Mouse (Mus musculus) heart, embryonic 16.5 days (tissue): Measurements from ENCODE around the gene Zrsr2. TPM values are rescaled to one million over a fixed set of nuclear protein-coding genes. Genes with fewer than 3 reads are reported as not detected.

Source experiments
- ATAC-seq: fragments of 200-750 bp; cut with Nextera tagmentation; replicated peaks from 2 replicates; pipeline ENCODE4 v1.8.0; 2017; ENCODE audit warnings: moderate number of reproducible peaks; ENCODE audit not compliant: insufficient read depth, low FRiP score; ENCODE audit errors: extremely low read depth
- H3K27ac ChIP-seq: fragments of 300-500 bp; sonication (generic); 2 replicates; pipeline ENCODE4 v1.5.1; 2014; ENCODE audit warnings: mild to moderate bottlenecking, low read length, control low read depth, moderate library complexity
- H3K27me3 ChIP-seq: fragments of 300-500 bp; sonication (generic); 2 replicates; pipeline ENCODE4 v1.6.1; 2014; ENCODE audit warnings: low read length, mixed read lengths; ENCODE audit not compliant: control insufficient read depth, insufficient read depth
- H3K36me3 ChIP-seq: fragments of 300-500 bp; sonication (generic); 2 replicates; pipeline ENCODE4 v1.6.1; 2014; ENCODE audit not compliant: control insufficient read depth, insufficient read depth
- H3K4me1 ChIP-seq: fragments of 300-500 bp; sonication (generic); 2 replicates; pipeline ENCODE4 v1.6.1; 2014; ENCODE audit warnings: low read length, mixed read lengths; ENCODE audit not compliant: control insufficient read depth, insufficient read depth
- H3K4me2 ChIP-seq: fragments of 300-500 bp; sonication (generic); 2 replicates; pipeline ENCODE4 v1.6.1; 2014; ENCODE audit warnings: low read depth, mild to moderate bottlenecking, control low read depth, low read length
- H3K4me3 ChIP-seq: fragments of 300-500 bp; sonication (generic); 2 replicates; pipeline ENCODE4 v1.5.1; 2014; ENCODE audit warnings: mild to moderate bottlenecking, control low read depth, low read length
- H3K9ac ChIP-seq: fragments of 300-500 bp; sonication (generic); 2 replicates; pipeline ENCODE4 v1.6.1; 2014; ENCODE audit warnings: low read length, control low read depth
- H3K9me3 ChIP-seq: fragments of 300-500 bp; sonication (generic); replicated peaks from 2 replicates; pipeline ENCODE4 v1.6.1; 2016; ENCODE audit warnings: low read length; ENCODE audit not compliant: control insufficient read depth
- WGBS: fragments of 180-500 bp; shearing (Covaris S2); extraction: QIAGEN DNeasy Blood & Tissue Kit; methylation state at CpG from one replicate; pipeline ENCODE4 v1.1.7; 2014; 5-methylcytosine and 5-hydroxymethylcytosine counted together
- polyA plus RNA-seq: library from polyadenylated mRNA; unstranded; fragments of >200 nt; fragmentation: Nextera tagmentation; extraction: Ambion mirVana; gene quantifications from 2 replicates; pipeline ENCODE4 v1.2.1, GENCODE M21; 2015

The Zrsr2 gene
- polyA plus RNA-seq, 1 experiment from 2014 or later, result 27.2 TPM

DNA sequence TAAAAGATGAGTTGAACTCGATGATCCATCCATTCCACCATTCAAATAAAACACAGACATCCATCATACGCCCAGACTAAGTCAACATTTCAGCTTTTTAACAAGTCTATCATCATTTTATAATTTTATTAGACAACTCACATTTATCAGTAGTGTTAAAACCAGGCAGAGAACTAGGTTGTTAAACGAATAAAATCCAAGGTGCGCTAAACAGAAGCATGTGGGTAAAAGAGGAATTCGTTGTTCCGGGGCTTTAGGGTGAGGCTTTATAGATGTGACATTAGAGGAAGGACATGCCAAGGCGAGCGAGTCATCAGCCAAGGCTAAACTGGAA lies 50.5 kb downstream of the Zrsr2 start:
- H3K9me3 ChIP-seq, result no peaks in the 10 kb centered on the region
- H3K27me3 ChIP-seq, result no peaks in the 10 kb centered on the region
- peak overlapping the region; percentile 77 for H3K9ac ChIP-seq
- peak overlapping the region; percentile 86 for H3K27ac ChIP-seq
- peak overlapping the region; percentile 69 for H3K4me2 ChIP-seq
- ATAC-seq, result no peak
- H3K36me3 ChIP-seq, result no peaks in the 10 kb centered on the region
- no peaks in the 10 kb centered on the region for H3K4me1 ChIP-seq
- H3K4me3 ChIP-seq, result peak overlapping the region; percentile 69
- WGBS, result 22% methylated on average over 8 of the region's 8 CpGs

DNA sequence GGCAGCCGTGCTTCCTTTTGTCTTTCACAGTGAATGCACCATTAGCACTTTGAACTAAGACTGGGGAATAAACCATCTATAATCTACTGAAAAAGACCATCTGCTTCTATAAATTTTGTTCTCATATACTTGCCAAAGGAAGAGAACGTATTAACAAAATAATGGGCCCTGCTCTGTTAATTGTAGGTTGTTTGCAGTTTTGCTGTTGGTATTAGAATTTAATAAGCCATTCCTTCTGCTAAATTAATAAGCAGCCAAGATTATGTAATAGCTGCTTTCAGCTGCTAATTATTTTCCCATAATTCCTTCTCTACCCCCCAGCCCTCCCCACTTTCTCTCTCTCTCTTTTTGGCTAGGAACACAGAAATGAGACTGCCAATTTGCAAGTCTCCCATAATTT lies 51.6 kb downstream of the Zrsr2 start:
- Histone ChIP-seq H3K9ac (no peak overlapping the region), H3K9me3 (no peaks in the 10 kb centered on the region), H3K4me2 (no peak overlapping the region), H3K27ac (no peak overlapping the region), H3K4me3 (no peak overlapping the region), H3K27me3 (no peaks in the 10 kb centered on the region), H3K4me1 (no peaks in the 10 kb centered on the region), H3K36me3 (no peaks in the 10 kb centered on the region)
- 83% methylated on average over 2 of the region's 2 CpGs for WGBS
- no peak for ATAC-seq

DNA sequence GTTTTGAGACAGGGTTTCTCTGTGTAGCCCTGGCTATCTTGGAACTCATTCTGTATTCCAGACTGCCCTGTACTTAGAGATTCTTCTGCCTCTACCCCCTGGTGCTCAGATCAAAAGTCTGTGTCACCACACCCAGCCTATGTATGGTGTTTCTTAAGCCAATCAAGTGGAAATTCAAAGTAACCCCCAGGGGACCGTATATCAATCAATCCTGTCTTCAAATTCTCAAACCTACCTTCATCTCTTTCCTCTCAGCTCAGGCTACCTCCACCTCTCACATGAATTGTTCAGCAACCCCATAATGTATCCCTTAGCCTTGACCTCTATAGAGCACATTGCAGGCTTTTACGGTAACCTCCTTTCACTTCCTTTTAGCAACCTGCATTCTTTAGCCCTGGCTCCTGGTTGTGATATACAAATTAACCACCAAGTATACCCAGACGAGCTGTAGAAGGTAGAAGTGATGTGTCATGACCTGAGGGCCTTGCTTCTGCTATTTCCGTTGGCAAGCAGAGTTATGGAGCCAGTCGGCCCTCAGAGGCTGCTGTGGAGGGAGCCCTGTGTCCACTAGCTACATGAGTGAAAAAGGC lies 58.9 kb downstream of the Zrsr2 start:
- WGBS, result 53% methylated on average over 5 of the region's 5 CpGs
- Histone ChIP-seq H3K27me3 (no peaks in the 10 kb centered on the region), H3K36me3 (no peaks in the 10 kb centered on the region), H3K4me2 (no peak overlapping the region), H3K9me3 (no peaks in the 10 kb centered on the region), H3K4me1 (no peaks in the 10 kb centered on the region), H3K4me3 (no peak overlapping the region), H3K27ac (no peak overlapping the region), H3K9ac (no peak overlapping the region)
- ATAC-seq, result no peak

DNA sequence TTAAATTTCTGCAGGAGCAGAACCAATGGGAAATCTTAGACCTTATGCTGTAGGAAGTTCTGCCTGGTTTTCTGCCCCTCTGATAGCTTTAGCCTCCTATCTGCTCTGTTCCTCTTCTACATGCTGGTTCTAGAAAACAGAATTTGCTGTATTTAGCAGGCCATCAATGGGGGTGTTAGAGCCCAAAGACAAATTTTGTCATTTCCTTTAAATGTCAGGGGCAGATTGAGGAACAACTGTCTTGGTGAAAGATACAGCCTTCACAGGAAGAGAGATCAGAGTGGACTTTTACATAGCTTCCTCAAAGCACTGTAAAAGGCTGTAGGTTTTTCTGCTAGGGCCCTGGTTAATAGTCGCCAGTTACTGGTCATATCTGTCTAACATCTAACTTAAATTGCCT lies 61.1 kb downstream of the Zrsr2 start:
- Histone ChIP-seq H3K27me3 (no peaks in the 10 kb centered on the region), H3K9ac (no peak overlapping the region), H3K36me3 (no peaks in the 10 kb centered on the region), H3K4me2 (no peak overlapping the region), H3K4me1 (no peaks in the 10 kb centered on the region), H3K9me3 (no peaks in the 10 kb centered on the region), H3K27ac (no peak overlapping the region), H3K4me3 (no peak overlapping the region)
- ATAC-seq, result no peak
- WGBS, result 40% methylated on average over 1 of the region's 1 CpGs

DNA sequence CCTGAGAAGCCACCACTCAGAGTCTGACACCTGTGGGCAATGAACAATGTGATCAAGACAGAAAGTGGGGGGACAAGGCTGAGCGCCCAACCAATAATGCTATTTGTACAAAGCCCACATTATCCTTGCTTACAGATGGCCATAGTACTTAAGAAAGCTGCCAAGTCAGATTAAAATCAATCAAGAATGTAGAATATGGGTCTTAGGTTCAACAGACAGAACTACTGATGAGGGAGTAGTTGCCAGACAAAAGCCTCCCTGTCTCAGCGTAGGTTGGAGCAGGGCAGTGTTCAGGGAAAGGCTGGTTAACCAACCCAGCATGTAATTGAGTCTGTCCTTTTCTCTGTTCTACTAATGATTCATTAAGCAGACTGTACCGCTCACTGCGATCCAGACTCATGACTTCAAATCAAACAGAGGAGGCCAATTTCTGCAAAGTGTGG lies 72.9 kb downstream of the Zrsr2 start:
- H3K9ac ChIP-seq, result no peak overlapping the region
- H3K36me3 ChIP-seq, result no peaks in the 10 kb centered on the region
- 79% methylated on average over 4 of the region's 4 CpGs for WGBS
- no peak overlapping the region for H3K27ac ChIP-seq
- no peak overlapping the region for H3K4me2 ChIP-seq
- H3K9me3 ChIP-seq, result no peaks in the 10 kb centered on the region
- H3K4me3 ChIP-seq, result no peak overlapping the region
- no peaks in the 10 kb centered on the region for H3K27me3 ChIP-seq
- H3K4me1 ChIP-seq, result no peaks in the 10 kb centered on the region
- no peak for ATAC-seq

Other genes with a start within 250 kb of the Zrsr2 start
- gene Rnf138rt1, start 197.3 kb downstream of the Zrsr2 start, polyA plus RNA-seq, result not detected in 2 replicates
- gene Ap1s2, start 49.6 kb downstream of the Zrsr2 start, polyA plus RNA-seq, result 16.9 and 18.8 TPM in 2 replicates
- 0.27 and 0.53 TPM in 2 replicates for gene Car5b, start 69.3 kb upstream of the Zrsr2 start, polyA plus RNA-seq
- gene Siah1b, start 117.8 kb upstream of the Zrsr2 start, polyA plus RNA-seq, result 17.4 and 17.8 TPM in 2 replicates
- gene Cltrn, start 130.2 kb upstream of the Zrsr2 start, polyA plus RNA-seq, result 0.11 TPM in 1 of 2 replicates, not detected in the other
- gene Ace2, start 180.7 kb upstream of the Zrsr2 start, polyA plus RNA-seq, result 1.4 and 3.1 TPM in 2 replicates